Mouse (Mus musculus) heart, adult 2 months (tissue): ENCODE measurements at regions not wholly inside any gene's neighbourhood (a gene's known extent, or its start where the extent isn't known, plus 50 kb on each side); places are given as distances from the start of the nearest gene placed in this dataset.

ENCODE experiments used
- CTCF ChIP-seq: fragments of 200-600 bp; IDR thresholded peaks from 2 replicates; pipeline ENCODE4 v1.8.1; 2022; ENCODE audit warnings: antibody characterized with exemption, mild to moderate bottlenecking, moderate library complexity
- EP300 ChIP-seq: fragments of 200-500 bp; IDR thresholded peaks from 2 replicates; pipeline ENCODE4 v1.6.1; 2011; ENCODE audit warnings: low read depth, low read length, control low read depth; ENCODE audit not compliant: insufficient read depth

GRCm38 (mm10) chr3:128239813-128240421, 343.8 kb upstream of the Fam241a start:
- TF ChIP-seq CTCF (no peak), EP300 (no peak)
